Mouse (Mus musculus) forebrain, embryonic 16.5 days (tissue): ENCODE data around the gene Entpd6. TPM values are rescaled to one million over a fixed set of nuclear protein-coding genes. Genes with fewer than 3 reads are reported as not detected.
A peak's percentile ranks its signal among the peaks of the same experiment; 100 is the strongest.

Experiments
- ATAC-seq: fragments of 200-750 bp; cut with Nextera tagmentation; 2 replicates; pipeline ENCODE4 v1.8.0; 2017; ENCODE audit warnings: mild to moderate bottlenecking, moderate library complexity
- H3K27ac ChIP-seq: fragments of 300-500 bp; sonication (generic); 2 replicates; pipeline ENCODE4 v1.5.1; 2014; ENCODE audit warnings: low read length, control low read depth
- H3K27me3 ChIP-seq: fragments of 300-500 bp; sonication (generic); replicated peaks from 2 replicates; pipeline ENCODE4 v1.6.1; 2014; ENCODE audit warnings: low read length; ENCODE audit not compliant: control insufficient read depth, insufficient read depth
- H3K36me3 ChIP-seq: fragments of 300-500 bp; sonication (generic); 2 replicates; pipeline ENCODE4 v1.6.1; 2014; ENCODE audit not compliant: control insufficient read depth, insufficient read depth
- H3K4me1 ChIP-seq: fragments of 300-500 bp; sonication (generic); replicated peaks from 2 replicates; pipeline ENCODE4 v1.6.1; 2014; ENCODE audit warnings: low read length; ENCODE audit not compliant: control insufficient read depth, insufficient read depth
- H3K4me2 ChIP-seq: fragments of 300-500 bp; sonication (generic); 2 replicates; pipeline ENCODE4 v1.6.1; 2014; ENCODE audit warnings: mild to moderate bottlenecking, low read length, control low read depth
- H3K4me3 ChIP-seq: fragments of 300-500 bp; sonication (generic); replicated peaks from 2 replicates; pipeline ENCODE4 v1.5.1; 2014; ENCODE audit warnings: mild to moderate bottlenecking, low read length, control low read depth
- H3K9ac ChIP-seq: fragments of 300-500 bp; sonication (generic); replicated peaks from 2 replicates; pipeline ENCODE4 v1.6.1; 2014; ENCODE audit warnings: low read depth, low read length, control low read depth
- H3K9me3 ChIP-seq: fragments of 300-500 bp; sonication (generic); 2 replicates; pipeline ENCODE4 v1.6.1; 2016; ENCODE audit warnings: low read length; ENCODE audit not compliant: control insufficient read depth
- WGBS: fragments of 180-500 bp; shearing (Covaris S2); extraction: QIAGEN DNeasy Blood & Tissue Kit; methylation state at CpG from one replicate; pipeline ENCODE4 v1.1.7; 2014; 5-methylcytosine and 5-hydroxymethylcytosine counted together
- polyA plus RNA-seq: library from polyadenylated mRNA; unstranded; fragments of >200 nt; fragmentation: Nextera tagmentation; extraction: Ambion mirVana; gene quantifications from 2 replicates; pipeline ENCODE4 v1.2.1, GENCODE M21; 2015

Gene Entpd6
- 51.4 and 62.3 TPM in 2 replicates for polyA plus RNA-seq

GRCm38 (mm10) chr2:150748854-150749253, at the start of gene Entpd6:
TSS of gene Entpd6 (plus strand) at chr2:150749042.
- peaks cover 9% of the 10 kb centered on the region for H3K4me1 ChIP-seq
- 0 out of 2 replicates have a peak, but pooled peaks cover 3% of the 10 kb centered on the region for H3K27me3 ChIP-seq
- peaks cover 3% of the 10 kb centered on the region; the same call in 1 of the 2 replicates for H3K36me3 ChIP-seq
- H3K27ac ChIP-seq: peak within 1 kb of the TSS; percentile 83
- peak within 1 kb of the TSS; percentile 94 for H3K4me2 ChIP-seq
- H3K4me3 ChIP-seq: peak within 1 kb of the TSS; percentile 77
- under 1% methylated on average over 30 of the region's 30 CpGs for WGBS
- H3K9ac ChIP-seq: peak within 1 kb of the TSS; percentile 85
- no peaks in the 10 kb centered on the region for H3K9me3 ChIP-seq
- ATAC-seq: peak; percentile 98

DNA sequence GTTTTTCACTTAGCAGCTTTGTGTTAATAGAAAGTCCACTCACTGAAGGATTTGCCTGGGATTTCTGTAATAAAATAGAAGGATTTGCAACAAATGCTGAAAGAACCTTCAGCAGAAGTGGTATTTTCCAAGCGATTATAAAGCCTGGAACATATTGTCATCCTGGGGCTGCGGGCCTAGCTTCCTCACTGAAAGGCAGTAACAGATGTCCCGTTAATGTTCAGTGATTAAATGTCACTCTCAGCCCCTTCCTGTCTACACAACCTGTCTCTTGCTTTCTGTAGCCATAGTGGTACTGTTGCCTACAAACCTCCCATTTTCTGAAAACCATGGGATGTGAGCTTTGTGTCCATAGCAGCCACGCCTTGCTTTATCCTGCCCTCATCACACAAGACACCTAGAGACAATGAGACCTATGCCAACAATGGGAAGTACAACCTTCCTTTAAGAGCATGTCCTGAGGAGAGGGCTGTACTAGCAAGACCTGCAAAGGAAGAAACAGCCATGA, 36.6 kb upstream of the Entpd6 start:
- no peaks in the 10 kb centered on the region for H3K4me1 ChIP-seq
- 55% methylated on average over 4 of the region's 4 CpGs for WGBS
- H3K9ac ChIP-seq: no peak overlapping the region
- no peak for ATAC-seq
- no peak overlapping the region for H3K27ac ChIP-seq
- no peak overlapping the region for H3K4me2 ChIP-seq
- H3K4me3 ChIP-seq: no peak overlapping the region
- no peaks in the 10 kb centered on the region for H3K27me3 ChIP-seq
- H3K9me3 ChIP-seq: no peaks in the 10 kb centered on the region
- H3K36me3 ChIP-seq: no peaks in the 10 kb centered on the region

- WGBS: 4% methylated on average over 11 of the region's 11 CpGs
- H3K9ac ChIP-seq: no peak overlapping the region
- no peaks in the 10 kb centered on the region for H3K27me3 ChIP-seq
- H3K4me2 ChIP-seq: 0 out of 2 replicates have a peak overlapping the region, but pooled peaks have one; percentile 29
- H3K4me1 ChIP-seq: peaks cover 4% of the 10 kb centered on the region; the same call in 1 of the 2 replicates
- no peak overlapping the region for H3K4me3 ChIP-seq
- peak overlapping the region; percentile 54; the same call in 1 of the 2 replicates for H3K27ac ChIP-seq
- ATAC-seq: peak; percentile 93
- no peaks in the 10 kb centered on the region for H3K36me3 ChIP-seq
- H3K9me3 ChIP-seq: no peaks in the 10 kb centered on the region
Measured at GRCm38 (mm10) chr2:150735756-150736576, 12.9 kb upstream of the Entpd6 start.

- no peak overlapping the region for H3K27ac ChIP-seq
- ATAC-seq: no peak
- WGBS: 77% methylated on average over 9 of the region's 9 CpGs
- H3K4me2 ChIP-seq: no peak overlapping the region
- no peak overlapping the region for H3K9ac ChIP-seq
- no peaks in the 10 kb centered on the region for H3K36me3 ChIP-seq
- H3K4me1 ChIP-seq: peaks cover 4% of the 10 kb centered on the region; the same call in 1 of the 2 replicates
- H3K4me3 ChIP-seq: no peak overlapping the region
- H3K9me3 ChIP-seq: no peaks in the 10 kb centered on the region
- no peaks in the 10 kb centered on the region for H3K27me3 ChIP-seq
Measured at GRCm38 (mm10) chr2:150737881-150738280, 11.0 kb upstream of the Entpd6 start.

- ATAC-seq: no peak
- H3K9ac ChIP-seq: no peak overlapping the region
- H3K4me3 ChIP-seq: no peak overlapping the region
- H3K4me1 ChIP-seq: peaks cover 4% of the 10 kb centered on the region; the same call in 1 of the 2 replicates
- no peaks in the 10 kb centered on the region for H3K36me3 ChIP-seq
- no peaks in the 10 kb centered on the region for H3K9me3 ChIP-seq
- no peaks in the 10 kb centered on the region for H3K27me3 ChIP-seq
- no peak overlapping the region for H3K27ac ChIP-seq
- 72% methylated on average over 10 of the region's 10 CpGs for WGBS
- H3K4me2 ChIP-seq: no peak overlapping the region
Measured at GRCm38 (mm10) chr2:150740145-150740841, 8.5 kb upstream of the Entpd6 start.

- Histone ChIP-seq H3K4me1 (no peaks in the 10 kb centered on the region), H3K4me3 (no peak overlapping the region), H3K36me3 (no peaks in the 10 kb centered on the region), H3K27me3 (no peaks in the 10 kb centered on the region), H3K9me3 (no peaks in the 10 kb centered on the region), H3K27ac (no peak overlapping the region), H3K4me2 (no peak overlapping the region), H3K9ac (no peak overlapping the region)
- peak; percentile 75; the same call in 1 of the 2 replicates for ATAC-seq
- WGBS: 64% methylated on average over 4 of the region's 4 CpGs
Measured at GRCm38 (mm10) chr2:150741405-150741804, 7.4 kb upstream of the Entpd6 start.

DNA sequence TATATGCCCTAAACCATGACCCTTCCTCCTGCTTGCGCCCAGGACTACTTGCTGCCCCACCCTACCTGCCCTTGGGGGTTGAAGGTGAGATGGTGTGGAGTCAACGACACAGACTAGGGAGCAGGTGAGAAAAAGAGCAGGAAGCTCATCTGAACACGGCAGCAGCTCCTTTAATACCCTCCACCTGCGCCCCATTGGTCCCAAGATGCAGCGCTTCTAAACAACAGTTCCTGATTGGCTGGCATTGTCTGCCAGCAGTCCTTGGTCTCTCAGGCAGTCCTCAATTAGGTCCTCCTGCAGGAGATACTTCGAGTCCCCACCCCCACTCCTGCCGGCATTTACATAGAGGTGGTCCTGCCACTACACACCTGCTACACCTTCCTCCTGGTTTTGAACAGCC, 3.8 kb upstream of the Entpd6 start:
- H3K9ac ChIP-seq: no peak overlapping the region
- WGBS: 79% methylated on average over 7 of the region's 7 CpGs

DNA sequence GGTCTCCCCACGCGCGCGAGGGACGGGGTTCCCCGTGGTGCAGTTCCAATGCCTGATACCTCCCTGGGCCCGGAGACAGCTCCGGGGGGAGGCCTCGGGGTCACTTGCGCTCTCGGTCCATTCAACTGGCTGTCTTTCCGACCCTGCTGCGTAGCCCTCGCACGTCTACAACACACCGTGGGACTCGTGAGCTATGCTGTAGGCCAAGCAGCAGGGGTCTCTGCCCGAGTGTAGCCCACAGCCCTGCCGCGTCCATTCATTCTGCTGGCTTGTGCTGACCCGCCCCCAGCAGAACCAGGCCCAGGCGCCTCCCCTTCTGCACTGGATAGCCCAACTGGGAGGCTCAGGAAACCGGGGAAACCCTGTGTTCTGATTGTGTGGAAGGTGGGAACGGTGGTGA, 441 bp downstream of the Entpd6 start:
- H3K4me2 ChIP-seq: peak overlapping the region; percentile 94
- peak overlapping the region; percentile 83 for H3K27ac ChIP-seq
- H3K9ac ChIP-seq: peak overlapping the region; percentile 85
- 0 out of 2 replicates have a peak, but pooled peaks cover 3% of the 10 kb centered on the region for H3K27me3 ChIP-seq
- under 1% methylated on average over 24 of the region's 24 CpGs for WGBS
- no peaks in the 10 kb centered on the region for H3K9me3 ChIP-seq
- H3K4me3 ChIP-seq: peak overlapping the region; percentile 77
- H3K36me3 ChIP-seq: peaks cover 3% of the 10 kb centered on the region; the same call in 1 of the 2 replicates
- ATAC-seq: peak; percentile 76
- H3K4me1 ChIP-seq: peaks cover 9% of the 10 kb centered on the region

More for the DNA sequence above, 3.8 kb upstream of the Entpd6 start:
- Histone ChIP-seq H3K27ac (no peak overlapping the region), H3K27me3 (0 out of 2 replicates have a peak, but pooled peaks cover 3% of the 10 kb centered on the region), H3K9me3 (no peaks in the 10 kb centered on the region), H3K36me3 (no peaks in the 10 kb centered on the region), H3K4me3 (no peak overlapping the region), H3K4me2 (no peak overlapping the region), H3K4me1 (peaks cover 7% of the 10 kb centered on the region)
- no peak for ATAC-seq
